Mouse (Mus musculus) cortical plate, adult 2 months (tissue): ENCODE results near the gene Cept1. TPM values are rescaled to one million over a fixed set of nuclear protein-coding genes. Genes with fewer than 3 reads are reported as not detected.

Experiments
- H3K27ac ChIP-seq: fragments of 200-500 bp; 2 replicates; pipeline ENCODE4 v1.5.1; 2012; ENCODE audit warnings: low read length, control low read depth, inconsistent platforms; ENCODE audit not compliant: insufficient read depth
- H3K4me1 ChIP-seq: fragments of 200-500 bp; 2 replicates; pipeline ENCODE4 v1.6.1; 2011; ENCODE audit warnings: low read length; ENCODE audit not compliant: control insufficient read depth, insufficient read depth
- H3K4me3 ChIP-seq: fragments of 200-500 bp; 2 replicates; pipeline ENCODE4 v1.5.1; 2011; ENCODE audit warnings: mild to moderate bottlenecking, low read length, control low read depth; ENCODE audit not compliant: insufficient read depth
- CTCF ChIP-seq: fragments of 200-500 bp; IDR thresholded peaks from 2 replicates; pipeline ENCODE4 v1.5.1; 2011; ENCODE audit warnings: mild to moderate bottlenecking, control low read depth, low read length; ENCODE audit not compliant: insufficient read depth; ENCODE audit errors: extremely low read depth
- POLR2A ChIP-seq: fragments of 200-500 bp; IDR thresholded peaks from 2 replicates; pipeline ENCODE4 v1.6.1; 2011; ENCODE audit warnings: mild to moderate bottlenecking, low read length, control low read depth; ENCODE audit not compliant: insufficient read depth; ENCODE audit errors: extremely low read depth
- polyA plus RNA-seq: library from polyadenylated mRNA; depleted of rRNA; stranded (reverse); fragments of >200 nt; gene quantifications from 2 replicates; pipeline ENCODE4 v1.2.3, GENCODE M21; 2012; rRNA removed

The Cept1 gene
- polyA plus RNA-seq, 1 experiment: 39.3 TPM

DNA sequence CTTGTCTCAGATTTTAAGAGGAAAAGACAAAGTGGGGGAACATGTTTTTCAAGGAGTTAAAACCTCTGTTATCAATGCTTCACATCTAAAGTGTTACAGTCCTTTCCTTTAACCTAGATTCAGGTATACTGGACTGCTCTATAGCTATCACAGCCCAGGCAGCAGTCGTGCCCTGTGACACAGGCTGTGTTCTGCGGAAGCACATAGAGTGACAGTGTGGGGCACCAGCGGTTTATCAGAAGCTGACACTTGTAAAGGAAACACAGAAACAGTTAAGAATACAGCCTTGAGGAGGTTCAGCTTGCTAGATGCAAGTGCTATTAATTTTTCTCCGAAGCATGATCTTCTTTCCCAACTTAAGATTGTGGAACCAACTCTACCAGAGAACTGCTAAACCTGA is 95.0 kb downstream of the Cept1 start:
- H3K4me1 ChIP-seq: no peaks in the 10 kb centered on the region
- H3K4me3 ChIP-seq: no peak overlapping the region
- TF ChIP-seq POLR2A (no peak), CTCF (no peak)
- no peak overlapping the region for H3K27ac ChIP-seq

Other genes starting within 250 kb of the Cept1 start
- not detected in 2 replicates for gene Chil6, start 141.6 kb downstream of the Cept1 start, polyA plus RNA-seq
- gene Dennd2d, start 65.4 kb downstream of the Cept1 start, polyA plus RNA-seq: 0.21 and 0.25 TPM in 2 replicates
- 36.6 and 42.3 TPM in 2 replicates for gene Dram2, start within 50 bp of the Cept1 start, polyA plus RNA-seq
- 14.5 and 14.8 TPM in 2 replicates for gene Lrif1, start 137.2 kb upstream of the Cept1 start, polyA plus RNA-seq
- gene Cd53, start 242.3 kb upstream of the Cept1 start, polyA plus RNA-seq: 11.1 and 11.2 TPM in 2 replicates